Mouse (Mus musculus) erythroblast, adult 5-6 weeks (primary cell): ENCODE results near the gene Sfrp2. TPM values are rescaled to one million over a fixed set of nuclear protein-coding genes. Genes with fewer than 3 reads are reported as not detected.

ENCODE experiments used
- ATAC-seq: replicated peaks from 2 replicates; pipeline ENCODE4 v1.8.0; 2016; ENCODE audit warnings: moderate number of reproducible peaks, mild to moderate bottlenecking, moderate TSS enrichment, inconsistent platforms; ENCODE audit not compliant: poor library complexity, low FRiP score, severe bottlenecking
- total RNA-seq, 2 experiments: library from RNA; stranded (forward) in 1 of 2; stranded (reverse) in 1 of 2; fragments of 150-400 nt in 1 of 2; fragments of 200-764, 138-1000 nt in 1 of 2; gene quantifications; 2 replicates each; pipeline versions ENCODE4 v1.2.3 to v1.2.4; 2015 to 2017; ENCODE audit warnings: low replicate concordance in 2 of 2

The Sfrp2 gene
- total RNA-seq (2015; ENCODE audit: low replicate concordance) (not detected in 2 replicates), total RNA-seq (2017; ENCODE audit: low replicate concordance) (not detected in 2 replicates)

GRCm38 (mm10) chr3:83765871-83766725 is at the start of gene Sfrp2:
Gene Sfrp2, plus strand, starts transcription at chr3:83766321.
- ATAC-seq, result no peak

GRCm38 (mm10) chr3:83717643-83718231 is 48.4 kb upstream of the Sfrp2 start:
- ATAC-seq, result no peak

- ATAC-seq, result no peak
Observed at GRCm38 (mm10) chr3:83718662-83719061, 47.5 kb upstream of the Sfrp2 start.

- no peak for ATAC-seq
Observed at GRCm38 (mm10) chr3:83728223-83728622, 37.9 kb upstream of the Sfrp2 start.

GRCm38 (mm10) chr3:83728675-83729390 is 37.3 kb upstream of the Sfrp2 start:
- ATAC-seq, result no peak

- ATAC-seq, result no peak
Observed at GRCm38 (mm10) chr3:83733985-83734384, 32.1 kb upstream of the Sfrp2 start.

- ATAC-seq, result no peak
Observed at GRCm38 (mm10) chr3:83736980-83737379, 29.1 kb upstream of the Sfrp2 start.

- no peak for ATAC-seq
Observed at GRCm38 (mm10) chr3:83740246-83740645, 25.9 kb upstream of the Sfrp2 start.

- no peak for ATAC-seq
Observed at GRCm38 (mm10) chr3:83747276-83747675, 18.8 kb upstream of the Sfrp2 start.

- no peak for ATAC-seq
Observed at GRCm38 (mm10) chr3:83747895-83748294, 18.2 kb upstream of the Sfrp2 start.

- no peak for ATAC-seq
Observed at GRCm38 (mm10) chr3:83751625-83752024, 14.5 kb upstream of the Sfrp2 start.

- no peak for ATAC-seq
Observed at GRCm38 (mm10) chr3:83752196-83752595, 13.9 kb upstream of the Sfrp2 start.

- no peak for ATAC-seq
Observed at GRCm38 (mm10) chr3:83755043-83755635, 11.0 kb upstream of the Sfrp2 start.

- no peak for ATAC-seq
Observed at GRCm38 (mm10) chr3:83755666-83756065, 10.5 kb upstream of the Sfrp2 start.

- ATAC-seq, result no peak
Observed at GRCm38 (mm10) chr3:83762361-83762760, 3.8 kb upstream of the Sfrp2 start.

GRCm38 (mm10) chr3:83763551-83764548 is 2.3 kb upstream of the Sfrp2 start:
- no peak for ATAC-seq

- ATAC-seq, result no peak
Observed at GRCm38 (mm10) chr3:83766726-83767070, 577 bp downstream of the Sfrp2 start.

- no peak for ATAC-seq
Observed at GRCm38 (mm10) chr3:83767121-83767520, 1.0 kb downstream of the Sfrp2 start.
